Mouse (Mus musculus): Measurements from ENCODE around the gene Rbpms2.

GRCm38 (mm10) chr9:65657218-65657617 is 27.8 kb downstream of the Rbpms2 start:
- TF ChIP-seq CTCF (IDR thresholded peaks at IDR 0.05; ENCODE audit: low read depth) (no peak), EP300 (IDR thresholded peaks at IDR 0.05; ENCODE audit: low read depth) (no peak)
